Mouse (Mus musculus): Measurements from ENCODE around the gene Golga4.
A peak's percentile ranks its signal among the peaks of the same experiment; 100 is the strongest.
"Not testable (repeated sequence)": the region's sequence is repeated elsewhere in the genome, so short reads cannot be mapped to it uniquely, and the experiment has no call there.

Gene Golga4

GRCm38 (mm10) chr9:118591633-118592032 is 85.6 kb downstream of the Golga4 start:
- DNase-seq = no peak

- DNase-seq = peak; percentile 71
Observed at GRCm38 (mm10) chr9:118592585-118593249, 86.7 kb downstream of the Golga4 start.

- DNase-seq = no peak
Observed at GRCm38 (mm10) chr9:118593443-118593842, 87.4 kb downstream of the Golga4 start.

GRCm38 (mm10) chr9:118596767-118597166 is 90.7 kb downstream of the Golga4 start:
- no peak for DNase-seq

GRCm38 (mm10) chr9:118600393-118600792 is 94.3 kb downstream of the Golga4 start:
- not testable (repeated sequence) for DNase-seq

GRCm38 (mm10) chr9:118602576-118602975 is 96.5 kb downstream of the Golga4 start:
- no peak for DNase-seq

GRCm38 (mm10) chr9:118606148-118606816 is 100.2 kb downstream of the Golga4 start, which contains the start of gene Itga9:
Gene Itga9 (plus strand): TSS chr9:118606690.
- DNase-seq = peak; percentile 83

- DNase-seq = peak; percentile 38
Observed at GRCm38 (mm10) chr9:118606817-118607371, 100.8 kb downstream of the Golga4 start.

GRCm38 (mm10) chr9:118607701-118608401 is 101.8 kb downstream of the Golga4 start:
- peak; percentile 27 for DNase-seq

- DNase-seq = no peak
Observed at GRCm38 (mm10) chr9:118608556-118608955, 102.5 kb downstream of the Golga4 start.

GRCm38 (mm10) chr9:118610060-118610459 is 104.0 kb downstream of the Golga4 start:
- DNase-seq = peak; percentile 71

- peak; percentile 75 for DNase-seq
Observed at GRCm38 (mm10) chr9:118611111-118611541, 105.1 kb downstream of the Golga4 start.

GRCm38 (mm10) chr9:118611958-118612581 is 106.0 kb downstream of the Golga4 start:
- peak; percentile 59 for DNase-seq

GRCm38 (mm10) chr9:118617237-118617636 is 111.2 kb downstream of the Golga4 start:
- no peak for DNase-seq

GRCm38 (mm10) chr9:118618732-118619250 is 112.7 kb downstream of the Golga4 start:
- peak; percentile 35 for DNase-seq

GRCm38 (mm10) chr9:118620807-118621206 is 114.7 kb downstream of the Golga4 start:
- DNase-seq = no peak

- no peak for DNase-seq
Observed at GRCm38 (mm10) chr9:118621691-118622090, 115.6 kb downstream of the Golga4 start.

- peak; percentile 93 for DNase-seq
Observed at GRCm38 (mm10) chr9:118622376-118623166, 116.5 kb downstream of the Golga4 start.

GRCm38 (mm10) chr9:118623483-118623882 is 117.4 kb downstream of the Golga4 start:
- peak; percentile 28 for DNase-seq

GRCm38 (mm10) chr9:118624146-118624545 is 118.1 kb downstream of the Golga4 start:
- DNase-seq = no peak

GRCm38 (mm10) chr9:118629763-118630379 is 123.8 kb downstream of the Golga4 start:
- no peak for DNase-seq

Measured in lung, postnatal 36 days (tissue).